Mouse (Mus musculus) lung, adult 2 months (tissue): ENCODE data around the gene Top3a.

Experiments
- CTCF ChIP-seq: fragments of 200-500 bp; IDR thresholded peaks from 2 replicates; pipeline ENCODE4 v1.5.1; 2011; ENCODE audit warnings: mild to moderate bottlenecking, low read length, control low read depth; ENCODE audit not compliant: insufficient read depth
- POLR2A ChIP-seq: fragments of 200-500 bp; IDR thresholded peaks from 2 replicates; pipeline ENCODE4 v1.6.1; 2011; ENCODE audit warnings: low read depth, mild to moderate bottlenecking, control low read depth, low read length, borderline replicate concordance; ENCODE audit errors: extremely low read depth

GRCm38 (mm10) chr11:60776107-60776828 lies 897 bp downstream of the Top3a start:
- TF ChIP-seq CTCF (no peak), POLR2A (no peak)
